Mouse (Mus musculus) cortical plate, adult 2 months (tissue): Measurements from ENCODE around the gene Tmem37.

Experiments used
- CTCF ChIP-seq: fragments of 200-500 bp; IDR thresholded peaks from 2 replicates; pipeline ENCODE4 v1.5.1; 2011; ENCODE audit warnings: mild to moderate bottlenecking, control low read depth, low read length; ENCODE audit not compliant: insufficient read depth; ENCODE audit errors: extremely low read depth
- POLR2A ChIP-seq: fragments of 200-500 bp; IDR thresholded peaks from 2 replicates; pipeline ENCODE4 v1.6.1; 2011; ENCODE audit warnings: mild to moderate bottlenecking, low read length, control low read depth; ENCODE audit not compliant: insufficient read depth; ENCODE audit errors: extremely low read depth

GRCm38 (mm10) chr1:120025050-120025439 lies 48.8 kb downstream of the Tmem37 start:
- no peak for TF ChIP-seq POLR2A
- TF ChIP-seq CTCF = no peak
